In the genomic region with DNA sequence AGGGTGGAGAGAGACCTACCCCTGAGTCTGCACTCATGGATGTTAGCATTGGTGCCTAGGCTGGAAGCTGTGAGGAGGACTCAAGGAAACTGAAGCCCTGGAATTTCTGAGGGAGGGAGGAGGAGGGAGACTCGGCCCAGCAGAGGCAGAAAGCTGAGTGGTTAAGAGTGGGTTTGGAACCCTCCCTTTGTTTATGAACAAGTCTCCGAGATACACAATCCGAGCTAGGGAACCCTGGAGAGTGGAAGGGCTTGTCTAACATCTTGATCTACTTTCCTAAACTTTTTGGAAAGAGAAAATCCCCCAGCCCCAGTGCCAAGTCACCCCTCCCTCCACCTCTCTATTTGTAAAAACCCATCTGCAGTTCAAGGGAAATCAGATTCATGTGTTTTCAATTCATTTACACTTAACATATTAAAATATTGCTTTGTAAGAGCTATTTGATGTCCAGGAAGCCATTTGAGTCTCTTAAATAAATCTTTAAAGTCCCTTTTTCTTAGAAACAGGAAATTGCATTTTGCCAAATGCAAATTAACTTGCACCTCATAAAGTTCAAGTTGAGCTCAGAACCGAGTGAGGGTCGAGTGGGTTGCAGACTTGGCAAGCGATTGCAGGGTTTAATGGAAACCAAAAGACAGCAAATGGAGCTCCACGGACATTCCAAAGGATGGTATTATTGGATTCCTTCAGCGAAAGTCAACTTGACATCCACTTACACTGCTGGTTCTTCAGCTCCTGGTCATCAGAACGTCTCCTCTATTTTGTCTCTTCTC, we compare ENCODE assay signal across 23 mouse cellular contexts.
DNase-seq lines count a peak whose midpoint lies in the region; ATAC-seq lines count a peak whose summit lies in the region.
"Had no signal": no experiment of that assay in that cellular context is flagged by ENCODE, and none has a peak within 500 bp of the region (broad histone marks: within the 10 kb centered on the region; RNA-seq: fewer than 3 reads in every experiment).

No protein-coding gene starts in this region.

- ATAC-seq in embryonic facial prominence, embryonic 14.5 days (ENCODE audit: low read depth): peak; percentile 96
- peak; percentile 81 for ATAC-seq in limb, embryonic 12.5 days (ENCODE audit: insufficient number of reproducible peaks, insufficient read depth, low FRiP score, low TSS enrichment, low read depth)
- no peak for ATAC-seq in forebrain, embryonic 14.5 days
- ATAC-seq: intestine, embryonic 16.5 days; Patski had no signal

- no peak overlapping the region for H3K9ac ChIP-seq in embryonic facial prominence, embryonic 14.5 days (ENCODE audit: low read depth, low read length)
- H3K9ac ChIP-seq in limb, embryonic 12.5 days (replicated peaks): no peak overlapping the region
- no peak overlapping the region for H3K9ac ChIP-seq in forebrain, embryonic 14.5 days (ENCODE audit: low read length)
- H3K9ac ChIP-seq: hindbrain, embryonic 15.5 days; liver, embryonic 15.5 days; stomach, embryonic 15.5 days had no signal

- DNase-seq in gastrocnemius, postnatal 25 days: peak; percentile 7
- no peak for DNase-seq in gastrocnemius, postnatal 36 days
- DNase-seq in NIH3T3 (ENCODE audit: low read depth): peak; percentile 38
- DNase-seq in embryonic facial prominence, embryonic 14.5 days (ENCODE audit: low spot score): peak; percentile 94
- DNase-seq in ovary, postnatal 36 days (ENCODE audit: low spot score): no peak
- DNase-seq in forebrain, embryonic 14.5 days (ENCODE audit: low spot score): no peak
- DNase-seq: adrenal gland, postnatal 36 days; cerebellum, postnatal 10 days; heart, adult 11 months; kidney, adult 9 months; kidney, postnatal 14 days; liver; right cerebral cortex, adult 18-20 months; right cerebral cortex, postnatal 4 days; thymus, postnatal 25 days had no signal

- H3K27me3 ChIP-seq in embryonic facial prominence, embryonic 14.5 days (replicated peaks; ENCODE audit: control insufficient read depth, insufficient read depth, low read length): no peaks in the 10 kb centered on the region
- H3K27me3 ChIP-seq in limb, embryonic 12.5 days: no peaks in the 10 kb centered on the region; the same call in 1 of the 2 replicates
- H3K27me3 ChIP-seq in forebrain, embryonic 14.5 days (replicated peaks; ENCODE audit: control insufficient read depth, insufficient read depth, low read length): no peaks in the 10 kb centered on the region
- H3K27me3 ChIP-seq: hindbrain, embryonic 15.5 days; liver, embryonic 15.5 days; stomach, embryonic 15.5 days had no signal

- H3K4me2 ChIP-seq in embryonic facial prominence, embryonic 14.5 days (ENCODE audit: low read depth, low read length): no peak overlapping the region
- H3K4me2 ChIP-seq in limb, embryonic 12.5 days: no peak overlapping the region
- H3K4me2 ChIP-seq in forebrain, embryonic 14.5 days (ENCODE audit: low read length): no peak overlapping the region
- H3K4me2 ChIP-seq: heart, embryonic 11.5 days; hindbrain, embryonic 15.5 days; liver, embryonic 15.5 days; stomach, embryonic 15.5 days had no signal

- H3K4me3 ChIP-seq in embryonic facial prominence, embryonic 14.5 days (ENCODE audit: low read depth, low read length): no peak overlapping the region
- no peak overlapping the region for H3K4me3 ChIP-seq in limb, embryonic 12.5 days (replicated peaks)
- H3K4me3 ChIP-seq in forebrain, embryonic 14.5 days (ENCODE audit: low read depth, low read length): no peak overlapping the region
- H3K4me3 ChIP-seq: hindbrain, embryonic 15.5 days; liver, embryonic 15.5 days; stomach, embryonic 15.5 days had no signal

- H3K27ac ChIP-seq in embryonic facial prominence, embryonic 14.5 days (replicated peaks; ENCODE audit: low read depth, low read length): peak overlapping the region; percentile 39
- peak overlapping the region; percentile 72; the same call in 1 of the 2 replicates for H3K27ac ChIP-seq in limb, embryonic 12.5 days
- H3K27ac ChIP-seq in forebrain, embryonic 14.5 days (ENCODE audit: low read depth, low read length): no peak overlapping the region
- H3K27ac ChIP-seq: hindbrain, embryonic 15.5 days; liver, embryonic 15.5 days; macrophage; stomach, embryonic 15.5 days had no signal

- no peaks in the 10 kb centered on the region for H3K9me3 ChIP-seq in embryonic facial prominence, embryonic 14.5 days (ENCODE audit: control insufficient read depth, low read length)
- H3K9me3 ChIP-seq in limb, embryonic 12.5 days: 0 out of 2 replicates have a peak, but pooled peaks cover 3% of the 10 kb centered on the region
- H3K9me3 ChIP-seq in forebrain, embryonic 14.5 days (replicated peaks; ENCODE audit: control insufficient read depth, low read length): no peaks in the 10 kb centered on the region
- H3K9me3 ChIP-seq: hindbrain, embryonic 15.5 days; liver, embryonic 15.5 days; stomach, embryonic 15.5 days had no signal

- H3K36me3 ChIP-seq in embryonic facial prominence, embryonic 14.5 days (ENCODE audit: control insufficient read depth, insufficient read depth, low read length): no peaks in the 10 kb centered on the region
- no peaks in the 10 kb centered on the region for H3K36me3 ChIP-seq in limb, embryonic 12.5 days
- H3K36me3 ChIP-seq in forebrain, embryonic 14.5 days (ENCODE audit: control insufficient read depth, insufficient read depth, low read length): no peaks in the 10 kb centered on the region
- H3K36me3 ChIP-seq: hindbrain, embryonic 15.5 days; liver, embryonic 15.5 days; stomach, embryonic 15.5 days had no signal

- peaks cover 7% of the 10 kb centered on the region; the same call in 1 of the 2 replicates for H3K4me1 ChIP-seq in embryonic facial prominence, embryonic 14.5 days (ENCODE audit: control insufficient read depth, insufficient read depth, low read length)
- H3K4me1 ChIP-seq in limb, embryonic 12.5 days (replicated peaks): peaks cover 17% of the 10 kb centered on the region
- no peaks in the 10 kb centered on the region for H3K4me1 ChIP-seq in forebrain, embryonic 14.5 days (ENCODE audit: control insufficient read depth, insufficient read depth, low read length)
- H3K4me1 ChIP-seq: hindbrain, embryonic 15.5 days; liver, embryonic 15.5 days; stomach, embryonic 15.5 days had no signal

- 32% methylated on average over 9 of the region's 9 CpGs for WGBS in embryonic facial prominence, embryonic 14.5 days
- 25% methylated on average over 9 of the region's 9 CpGs for WGBS in limb, embryonic 12.5 days
- 84% methylated on average over 9 of the region's 9 CpGs for WGBS in forebrain, embryonic 14.5 days

- intact Hi-C loops in gastrocnemius, postnatal 36 days (cut with DNase I): no loop called here

Comparison
In these comparisons a context has a peak if more than half of its experiments do, and no peak if none do; other contexts are left out.
1. DNase-seq: peak in gastrocnemius, postnatal 25 days (single experiment), NIH3T3 (single experiment) and embryonic facial prominence, embryonic 14.5 days (single experiment); none in gastrocnemius, postnatal 36 days (0 of 2), ovary, postnatal 36 days (single experiment) and forebrain, embryonic 14.5 days (single experiment).